Comparison of ENCODE assay signal across 20 mouse cellular contexts in genomic region chr9:124100357-124100756, GRCm38 (mm10). TPM values are rescaled to one million over a fixed set of nuclear protein-coding genes. Genes with fewer than 3 reads are reported as not detected.
DNase-seq lines count a peak whose midpoint lies in the region; ATAC-seq and TF ChIP-seq lines count a peak whose summit lies in the region.
"Had no signal": no experiment of that assay in that cellular context is flagged by ENCODE, and none has a peak within 500 bp of the region (broad histone marks: within the 10 kb centered on the region; RNA-seq: fewer than 3 reads in every experiment).

No protein-coding gene starts in this region.

- no peaks in the 10 kb centered on the region for H3K9me3 ChIP-seq in G1E (replicated peaks)
- H3K9me3 ChIP-seq: embryonic facial prominence, embryonic 12.5 days; forebrain, embryonic 15.5 days; heart, embryonic 15.5 days; hindbrain, embryonic 13.5 days had no signal

- peak; percentile 61 for DNase-seq in thymus, postnatal 0 days (ENCODE audit: low spot score)
- DNase-seq in thymus, adult 18-20 months = no peak
- no peak for DNase-seq in G1E (ENCODE audit: low spot score)
- DNase-seq in induced T-regulatory cell, adult 2 months (ENCODE audit: low read depth) = peak; percentile 71
- DNase-seq in lung, postnatal 25 days (ENCODE audit: low spot score) = no peak
- no peak for DNase-seq in kidney, postnatal 4 days
- no peak for DNase-seq in B cell, adult 2 months
- DNase-seq: adrenal gland, postnatal 10 days; cerebellum, adult 11-12 months; cerebellum, adult 9-10 months; cerebellum, postnatal 25 days; gastrocnemius, postnatal 10 days; heart, adult 2 months; heart, postnatal 14 days had no signal

- peaks cover 22% of the 10 kb centered on the region for H3K4me1 ChIP-seq in G1E (ENCODE audit: insufficient read depth, low read depth, low read length)
- H3K4me1 ChIP-seq: embryonic facial prominence, embryonic 12.5 days; forebrain, embryonic 15.5 days; heart, embryonic 15.5 days; hindbrain, embryonic 13.5 days had no signal

- no peak for TF ChIP-seq CTCF in G1E (IDR thresholded peaks at IDR 0.05; ENCODE audit: low read depth, low read length)

- H3K36me3 ChIP-seq in G1E (replicated peaks) = no peaks in the 10 kb centered on the region
- H3K36me3 ChIP-seq: embryonic facial prominence, embryonic 12.5 days; forebrain, embryonic 15.5 days; heart, embryonic 15.5 days; hindbrain, embryonic 13.5 days had no signal

- H3K27me3 ChIP-seq in G1E (ENCODE audit: insufficient read depth, low read length) = peaks cover 3% of the 10 kb centered on the region; the same call in 1 of the 2 replicates
- H3K27me3 ChIP-seq: embryonic facial prominence, embryonic 12.5 days; forebrain, embryonic 15.5 days; heart, embryonic 15.5 days; hindbrain, embryonic 13.5 days had no signal

- H3K4me3 ChIP-seq in G1E (ENCODE audit: low read depth, low read length) = no peak overlapping the region
- H3K4me3 ChIP-seq: embryonic facial prominence, embryonic 12.5 days; forebrain, embryonic 15.5 days; heart, adult 2 months; heart, embryonic 15.5 days; hindbrain, embryonic 13.5 days had no signal

- ATAC-seq in G1E (ENCODE audit: extremely low read depth, insufficient number of reproducible peaks, low FRiP score, poor library complexity, severe bottlenecking) = peak; percentile 34; the same call in 1 of the 2 replicates
- ATAC-seq: forebrain, embryonic 15.5 days; hindbrain, postnatal 0 days; intestine, postnatal 0 days had no signal

RNA-seq across cellular contexts. Expression of gene Ccr2, which starts 1.4 kb away (rescaled TPM):
- polyA plus RNA-seq in thymus, postnatal 0 days (2015; fragmentation: Nextera tagmentation; extraction: Ambion mirVana) = 9.4 and 9.8 TPM in 2 replicates
- 0.24 TPM in 1 of 2 replicates, not detected in the other for total RNA-seq in G1E (2014; fragmentation: Nextera tagmentation)
- 0.46 and 0.93 TPM in 2 replicates for total RNA-seq in G1E (2017)
- polyA plus RNA-seq in G1E (2012) = not detected in 2 replicates
- total RNA-seq: hindbrain, postnatal 0 days had no signal

RNA-seq across cellular contexts. Expression of gene Ccr5, which starts 21.0 kb away (rescaled TPM):
- polyA plus RNA-seq in thymus, postnatal 0 days (2015; fragmentation: Nextera tagmentation; extraction: Ambion mirVana) = 2.2 and 3.0 TPM in 2 replicates
- total RNA-seq in G1E (2014; fragmentation: Nextera tagmentation) (not detected in 2 replicates), G1E (2017) (0.17 and 0.22 TPM in 2 replicates)
- not detected in 2 replicates for polyA plus RNA-seq in G1E (2012)

Comparison
In these comparisons a context has a peak if more than half of its experiments do, and no peak if none do; other contexts are left out.
1. DNase-seq: peak in thymus, postnatal 0 days (single experiment) and induced T-regulatory cell, adult 2 months (single experiment); none in thymus, adult 18-20 months (0 of 2), G1E (single experiment), lung, postnatal 25 days (single experiment), kidney, postnatal 4 days (0 of 2) and B cell, adult 2 months (0 of 2).
2. RNA of gene Ccr2, which starts 1.4 kb away (polyA plus RNA-seq): 9.4 to 9.8 TPM in thymus, postnatal 0 days; not detected in G1E; every median in the first group is over 10 times any median in the second.